Mouse (Mus musculus): ENCODE data around the gene Tnpo3.
A peak's percentile ranks its signal among the peaks of the same experiment; 100 is the strongest.

Gene Tnpo3

DNA sequence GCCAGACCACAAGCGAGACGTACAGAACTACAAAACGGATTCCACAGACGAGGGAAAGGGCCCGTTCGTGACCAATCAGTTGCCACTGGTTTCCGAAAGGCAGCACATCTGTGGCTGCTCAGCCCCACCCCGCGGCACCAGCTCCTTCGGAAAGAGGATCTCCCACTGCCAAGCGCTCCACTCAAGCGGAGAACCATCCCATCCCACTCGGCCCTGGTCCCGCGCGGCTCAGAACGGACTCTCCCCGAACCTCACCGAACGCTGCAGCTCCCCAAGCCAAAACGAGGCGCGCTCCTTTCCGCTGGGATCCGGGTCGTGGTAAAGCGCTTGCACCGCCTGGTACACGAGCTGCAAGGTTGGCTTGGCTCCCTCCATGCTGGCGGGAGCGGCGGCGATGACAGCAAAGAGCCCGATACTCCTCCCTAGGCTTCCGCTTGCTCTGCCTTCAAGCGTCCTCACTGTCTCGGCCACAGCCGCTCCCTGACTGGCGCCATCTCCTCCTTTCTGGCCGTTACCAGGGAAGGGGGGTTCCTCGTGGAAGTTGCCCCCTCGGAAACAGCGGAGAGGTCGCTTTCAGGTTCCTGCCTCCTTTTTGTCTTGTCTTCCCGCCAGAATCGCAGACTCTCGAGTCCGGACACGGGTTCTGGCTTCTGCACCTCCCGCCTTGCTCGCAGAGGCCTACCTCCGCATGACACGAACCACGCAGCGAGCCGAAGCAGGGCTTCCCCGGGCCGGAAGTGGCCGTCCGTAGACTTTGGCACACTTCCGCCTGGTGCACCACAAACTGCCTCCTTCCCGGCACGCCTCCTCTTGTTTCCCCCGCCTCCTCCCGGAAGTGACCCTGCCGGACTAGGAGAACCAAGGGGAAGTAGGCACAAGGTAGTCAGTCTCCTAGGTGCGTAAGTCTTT lies at the start of gene Tnpo3:
Gene Tnpo3 (minus strand): TSS at position 777 of the 909 bp plus-strand sequence.
- DNase-seq (ENCODE audit: low read depth, low spot score) = peak; percentile 92

DNA sequence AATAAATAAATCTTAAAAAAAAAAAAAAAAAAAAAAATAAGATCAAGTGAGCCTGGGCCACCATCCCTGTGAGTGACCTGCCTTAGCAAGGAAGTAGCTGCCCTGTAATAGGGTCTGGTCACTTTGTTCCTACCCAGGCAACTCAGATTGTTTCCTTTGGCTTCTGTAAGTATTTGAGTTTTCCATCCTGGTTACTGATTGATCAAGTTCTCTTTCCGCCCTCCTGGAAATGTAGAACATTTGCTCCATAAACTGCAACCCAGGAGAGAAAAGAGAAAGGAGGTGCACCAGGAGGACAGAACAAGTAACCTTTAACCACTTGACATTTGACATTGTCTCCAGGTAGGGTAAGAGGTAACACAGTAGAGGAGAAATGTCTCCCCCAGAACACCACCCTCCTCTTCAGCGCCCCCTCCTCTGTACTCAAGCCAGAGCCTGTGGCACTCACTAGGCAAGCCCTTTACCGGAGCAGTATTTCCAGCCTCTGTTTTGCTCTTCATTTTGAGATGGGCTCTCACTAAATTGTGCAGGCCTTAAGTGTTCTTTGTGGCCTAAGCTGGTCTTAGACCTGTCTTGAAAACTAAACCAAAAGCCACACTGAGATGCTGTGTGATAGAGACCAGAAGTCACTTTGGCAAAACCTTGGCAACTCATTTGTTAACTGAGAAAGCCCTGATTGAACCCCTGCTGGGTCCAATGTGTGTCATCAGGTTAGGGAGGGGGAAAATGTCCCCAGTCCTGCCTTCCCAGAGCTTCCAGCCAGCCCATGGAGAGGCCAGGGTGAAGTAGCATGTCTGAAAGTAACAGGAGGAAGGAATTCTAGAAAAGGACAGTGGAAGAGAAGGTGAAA lies 49.2 kb upstream of the Tnpo3 start:
- no peak for DNase-seq (ENCODE audit: low read depth, low spot score)

DNA sequence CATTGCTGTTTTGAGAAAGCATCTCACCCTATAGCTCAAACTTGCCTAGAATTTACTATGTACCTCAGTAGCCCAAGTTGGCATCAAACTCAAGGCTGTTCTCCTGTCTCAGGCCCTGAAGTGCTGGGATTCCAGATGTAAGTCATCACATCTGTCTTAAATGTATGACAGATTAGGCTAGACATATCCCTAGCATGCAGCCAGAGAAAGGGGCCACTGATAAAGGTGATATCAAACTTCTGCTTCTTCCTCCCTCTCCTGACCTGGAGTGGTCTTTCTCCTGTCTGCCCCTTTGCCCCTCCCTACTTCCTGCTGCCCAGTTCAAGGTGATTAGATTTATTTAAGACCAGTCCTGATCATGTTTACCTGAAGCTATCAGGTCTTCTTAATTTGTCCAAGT lies 43.6 kb upstream of the Tnpo3 start:
- DNase-seq (ENCODE audit: low read depth, low spot score) = no peak

DNA sequence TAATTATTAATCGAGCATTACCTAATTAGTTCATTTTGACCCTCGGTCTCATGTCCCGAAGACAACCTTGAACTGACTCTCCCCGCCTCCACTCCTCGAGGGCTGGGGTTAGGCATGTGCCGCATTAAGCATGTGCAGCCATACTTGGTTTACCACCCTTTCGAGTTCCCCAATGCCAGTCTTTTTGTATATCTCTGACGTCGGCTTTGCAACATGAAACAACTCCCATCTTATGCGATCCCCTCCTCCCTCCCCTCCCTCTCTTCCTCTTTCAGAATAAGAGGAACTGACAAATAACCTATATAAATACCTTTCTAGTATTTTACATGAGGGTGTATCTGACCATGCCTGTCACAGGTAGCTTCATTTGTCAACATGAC lies 40.5 kb upstream of the Tnpo3 start:
- no peak for DNase-seq (ENCODE audit: low read depth, low spot score)

DNA sequence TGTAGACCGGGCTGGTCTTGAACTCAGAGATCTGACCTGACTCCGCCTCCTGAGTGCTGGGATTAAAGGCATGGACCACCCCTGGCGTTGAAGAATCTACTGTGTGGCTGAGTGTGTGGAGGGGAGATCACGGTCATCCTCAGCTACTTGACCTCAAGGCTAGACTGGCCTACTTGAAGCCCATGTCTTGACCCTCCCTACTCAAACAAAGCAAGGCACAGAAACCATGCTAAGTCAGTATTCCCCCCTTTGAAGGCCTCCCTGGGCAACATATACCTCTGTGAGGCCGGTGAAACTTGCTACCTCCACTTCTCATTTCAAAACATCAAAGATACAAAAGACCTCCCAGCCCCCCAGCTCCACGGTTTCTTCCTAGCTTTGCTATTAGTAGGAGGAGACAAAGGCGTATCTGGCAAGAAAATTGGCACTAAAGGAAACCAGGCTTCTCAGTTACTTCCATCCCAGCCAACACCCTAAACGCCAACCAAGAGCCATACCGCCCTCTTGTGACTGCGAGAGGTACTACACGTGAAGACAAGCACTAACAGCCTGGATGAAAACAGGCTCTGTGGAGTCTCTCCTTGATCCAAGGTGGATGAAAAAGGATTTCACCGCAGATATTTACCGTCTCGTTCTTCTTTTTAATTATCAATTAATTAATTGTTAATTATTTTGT lies 39.9 kb upstream of the Tnpo3 start:
- peak; percentile 90 for DNase-seq (ENCODE audit: low read depth, low spot score)

DNA sequence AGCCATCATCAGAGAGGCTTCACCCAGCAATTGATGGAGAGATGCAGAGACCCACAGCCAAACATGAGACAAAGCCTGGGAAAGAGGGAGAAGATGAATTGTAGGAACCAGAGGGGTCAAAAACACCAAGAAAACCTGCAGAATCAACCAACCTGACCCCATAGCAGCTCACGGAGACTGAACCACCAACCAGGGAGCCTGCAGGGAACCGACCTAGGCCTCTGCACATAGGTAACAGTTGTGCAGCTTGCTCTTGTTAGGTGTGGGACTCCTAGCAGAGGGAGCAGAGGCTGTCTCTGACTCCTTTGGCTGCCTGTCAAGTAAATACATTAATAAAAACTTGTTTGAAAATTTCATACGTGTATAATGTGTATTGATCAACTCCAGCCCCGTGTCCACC lies 32.1 kb upstream of the Tnpo3 start:
- DNase-seq (ENCODE audit: low read depth, low spot score) = no peak

DNA sequence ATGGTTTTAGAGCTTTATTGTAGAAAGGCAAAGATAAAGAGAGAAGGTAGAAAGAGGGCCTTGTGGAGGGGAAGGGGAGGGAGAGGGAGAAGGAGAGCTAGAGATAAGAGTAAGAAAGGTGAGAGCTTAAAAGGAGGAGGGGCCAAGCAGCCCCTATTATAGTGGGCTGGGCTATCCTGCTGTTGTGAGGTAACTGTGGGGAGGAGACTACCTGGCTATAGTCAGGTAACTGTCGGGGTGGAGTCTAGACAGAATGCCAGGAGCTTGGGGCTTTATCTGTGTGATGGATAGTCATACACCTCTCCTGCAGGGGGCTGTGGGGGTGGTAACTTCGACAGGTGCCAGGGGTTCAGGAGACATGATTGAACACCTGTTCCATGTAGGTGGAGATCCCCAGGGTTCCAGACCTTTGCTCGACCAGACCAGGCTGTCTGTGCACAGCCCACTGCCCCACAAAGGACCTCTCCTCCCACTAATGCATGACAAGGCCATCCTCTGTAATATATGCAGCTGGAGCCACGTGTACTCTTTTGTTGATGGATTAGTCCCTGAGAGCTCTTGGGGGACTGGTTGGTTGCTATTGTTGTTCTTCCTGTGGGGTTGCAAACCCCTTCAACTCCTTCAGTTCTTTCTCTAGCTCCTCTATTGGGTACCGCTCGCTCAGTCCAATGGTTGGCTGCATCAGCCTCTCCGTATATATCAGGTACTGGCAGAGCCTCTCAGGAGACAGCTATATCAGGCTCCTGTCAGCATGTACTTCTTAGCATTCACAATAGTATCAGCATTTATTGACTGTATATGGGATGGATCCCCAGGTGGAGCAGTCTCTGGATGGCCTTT lies 30.1 kb upstream of the Tnpo3 start:
- DNase-seq (ENCODE audit: low read depth, low spot score) = no peak

DNA sequence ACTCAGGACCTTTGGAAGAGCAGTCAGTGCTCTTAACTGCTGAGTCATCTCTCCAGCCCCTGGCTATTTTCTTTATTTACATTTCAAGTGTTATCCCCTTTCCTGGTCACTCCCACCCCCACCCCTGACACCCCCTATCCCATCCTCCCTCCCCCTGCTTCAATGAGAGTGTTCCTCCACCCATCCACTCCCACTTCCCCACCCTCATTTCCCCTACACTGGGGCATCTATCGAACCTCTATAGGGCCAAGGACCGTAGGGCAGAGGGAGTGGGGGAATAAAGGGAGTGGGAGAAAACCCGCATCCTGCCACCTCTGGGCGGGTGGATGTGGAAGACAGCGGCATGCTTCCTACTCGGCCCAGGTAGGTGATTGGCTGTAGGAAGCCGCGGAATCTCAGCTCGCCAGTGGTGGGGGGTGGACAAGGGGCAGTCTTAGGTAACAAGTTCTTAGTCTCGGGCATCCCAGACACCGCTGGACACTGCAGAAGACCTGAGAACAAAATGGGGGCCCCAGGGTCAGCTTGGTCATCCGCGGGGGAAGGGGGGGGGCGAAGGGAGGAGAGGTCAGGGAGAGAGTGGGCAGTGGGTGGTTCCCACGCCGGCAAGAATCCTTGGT lies 29.3 kb upstream of the Tnpo3 start:
- DNase-seq (ENCODE audit: low read depth, low spot score) = no peak

DNA sequence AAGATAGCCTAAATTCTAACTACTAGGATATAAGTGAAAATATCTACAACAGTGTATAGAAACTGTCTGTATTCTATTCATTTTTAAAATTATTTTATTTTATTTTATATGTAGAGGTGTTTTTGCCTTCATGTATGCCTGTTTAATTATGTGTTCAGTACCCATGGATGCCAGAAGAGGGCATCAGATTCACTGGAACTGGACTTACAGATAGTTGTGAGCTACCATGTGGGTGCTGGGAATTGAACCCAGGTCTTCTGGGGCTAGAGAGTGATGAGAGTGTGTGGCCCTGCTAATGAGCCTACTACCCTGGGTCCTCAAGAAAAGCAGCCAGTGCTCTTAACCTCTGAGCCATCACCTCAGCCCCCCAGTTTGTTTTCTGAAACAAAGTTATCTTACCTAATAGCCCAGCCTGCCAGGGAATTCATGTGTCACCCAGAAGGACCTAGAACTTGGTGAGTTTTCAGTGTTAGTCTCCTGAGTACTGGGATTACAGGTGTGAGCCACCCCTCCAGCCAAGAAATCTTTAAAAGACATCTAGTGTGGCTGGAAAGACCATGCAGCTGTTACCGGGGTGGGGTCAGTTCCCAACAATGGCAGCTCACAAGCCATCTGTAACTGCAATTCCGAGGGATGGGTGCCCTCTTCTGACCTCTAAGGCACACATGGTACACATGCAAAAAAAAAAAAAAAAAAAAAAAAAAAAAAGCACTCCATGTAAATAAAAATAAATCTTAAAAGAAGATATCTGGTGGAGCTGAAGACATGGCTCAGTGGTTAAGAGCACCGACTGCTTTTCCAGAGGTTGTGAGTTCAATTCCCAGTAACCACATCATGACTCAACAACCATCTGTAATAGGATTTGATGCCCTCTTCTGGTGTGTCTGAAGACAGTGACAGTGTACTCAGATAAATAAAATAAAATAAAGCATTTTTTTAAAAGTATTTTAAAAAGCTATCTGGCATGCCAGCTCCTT lies 28.0 kb upstream of the Tnpo3 start:
- DNase-seq (ENCODE audit: low read depth, low spot score) = no peak

DNA sequence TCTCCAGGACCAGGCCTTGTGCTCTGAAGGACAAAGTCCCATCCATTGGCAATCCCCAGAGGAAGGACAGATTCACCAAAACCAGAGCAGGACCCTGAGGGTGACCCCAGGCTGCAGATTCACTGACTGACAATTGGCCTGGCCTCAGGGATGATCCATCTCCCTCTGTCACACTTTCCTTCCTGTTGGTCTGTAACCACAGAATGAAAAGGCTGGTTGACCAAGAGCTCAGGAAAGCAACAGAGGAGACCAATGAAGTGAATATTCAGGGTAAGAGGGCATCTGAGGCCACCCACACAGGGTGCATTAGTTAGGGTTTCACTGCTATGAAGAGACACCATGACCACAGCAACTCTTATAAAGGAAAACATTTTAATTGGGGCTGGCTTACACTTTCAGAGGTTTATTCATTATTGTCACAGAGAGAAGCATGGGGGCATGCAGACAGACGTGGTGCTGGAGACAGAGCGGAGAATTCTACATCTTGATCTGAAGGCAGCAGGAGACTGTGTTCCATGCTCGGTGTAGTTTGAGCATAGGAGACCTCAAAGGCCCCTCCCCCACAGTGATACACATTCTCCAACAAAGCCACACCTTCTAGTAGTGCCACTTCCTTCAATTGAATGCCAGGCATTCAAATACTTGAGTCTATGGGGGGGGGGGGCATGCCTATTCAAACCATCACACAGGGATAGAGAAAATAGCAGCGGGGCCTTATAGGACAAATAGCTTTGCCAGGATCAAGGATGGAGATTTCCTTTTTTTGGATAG lies 26.8 kb upstream of the Tnpo3 start:
- no peak for DNase-seq (ENCODE audit: low read depth, low spot score)

DNA sequence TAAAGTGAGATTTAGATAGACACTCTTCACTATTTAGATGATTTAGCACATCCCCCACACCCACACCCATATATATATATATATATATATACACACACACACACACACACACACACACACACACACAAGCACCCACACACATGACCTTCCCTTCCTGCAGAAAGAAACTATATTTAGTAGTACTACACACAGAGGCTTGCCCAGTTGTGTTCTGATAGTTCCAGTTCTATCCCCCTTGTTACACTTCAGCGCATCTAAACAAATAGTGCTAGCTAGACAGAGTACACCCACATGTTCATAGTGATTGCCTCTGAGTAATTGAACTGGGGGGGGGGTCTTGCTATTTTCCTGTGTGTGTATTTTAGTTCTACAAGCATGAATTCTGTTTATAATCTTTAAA lies 24.9 kb upstream of the Tnpo3 start:
- DNase-seq (ENCODE audit: low read depth, low spot score) = no peak

DNA sequence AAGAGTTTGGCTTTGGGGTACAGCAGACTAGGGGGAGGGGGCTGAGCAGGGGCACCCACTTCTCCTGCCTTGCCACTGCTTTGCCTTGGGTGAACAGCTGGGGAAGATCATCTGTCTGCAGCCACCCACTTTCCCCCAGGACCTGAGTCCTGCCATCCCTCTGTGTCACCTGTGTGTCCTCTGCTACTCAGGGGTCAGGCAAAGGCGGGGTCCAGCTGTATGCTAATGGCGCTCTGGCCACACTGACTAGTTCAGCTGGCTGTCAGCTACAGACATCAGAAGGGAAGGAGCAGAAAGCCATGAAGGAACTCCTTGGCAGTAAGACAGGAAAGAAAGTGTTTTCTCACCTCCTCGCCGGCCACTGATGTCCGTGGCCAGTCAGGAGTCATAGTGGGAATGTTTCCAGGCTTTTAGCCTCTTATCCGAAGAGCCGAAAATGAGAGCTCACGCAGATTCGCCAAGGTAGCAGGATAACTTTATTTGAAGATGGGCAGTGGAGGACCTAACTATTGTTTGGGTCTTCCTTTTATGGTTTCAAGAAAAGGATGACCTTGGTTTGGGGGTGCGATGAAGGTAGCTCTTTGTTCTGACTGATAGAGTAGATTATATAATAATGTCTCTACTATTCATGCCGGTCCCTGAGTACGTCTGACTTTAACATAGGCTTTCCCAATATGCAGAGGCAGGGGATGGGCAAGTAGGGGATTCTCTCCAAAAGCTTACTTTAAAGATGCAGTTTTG lies 23.0 kb upstream of the Tnpo3 start:
- no peak for DNase-seq (ENCODE audit: low read depth, low spot score)

DNA sequence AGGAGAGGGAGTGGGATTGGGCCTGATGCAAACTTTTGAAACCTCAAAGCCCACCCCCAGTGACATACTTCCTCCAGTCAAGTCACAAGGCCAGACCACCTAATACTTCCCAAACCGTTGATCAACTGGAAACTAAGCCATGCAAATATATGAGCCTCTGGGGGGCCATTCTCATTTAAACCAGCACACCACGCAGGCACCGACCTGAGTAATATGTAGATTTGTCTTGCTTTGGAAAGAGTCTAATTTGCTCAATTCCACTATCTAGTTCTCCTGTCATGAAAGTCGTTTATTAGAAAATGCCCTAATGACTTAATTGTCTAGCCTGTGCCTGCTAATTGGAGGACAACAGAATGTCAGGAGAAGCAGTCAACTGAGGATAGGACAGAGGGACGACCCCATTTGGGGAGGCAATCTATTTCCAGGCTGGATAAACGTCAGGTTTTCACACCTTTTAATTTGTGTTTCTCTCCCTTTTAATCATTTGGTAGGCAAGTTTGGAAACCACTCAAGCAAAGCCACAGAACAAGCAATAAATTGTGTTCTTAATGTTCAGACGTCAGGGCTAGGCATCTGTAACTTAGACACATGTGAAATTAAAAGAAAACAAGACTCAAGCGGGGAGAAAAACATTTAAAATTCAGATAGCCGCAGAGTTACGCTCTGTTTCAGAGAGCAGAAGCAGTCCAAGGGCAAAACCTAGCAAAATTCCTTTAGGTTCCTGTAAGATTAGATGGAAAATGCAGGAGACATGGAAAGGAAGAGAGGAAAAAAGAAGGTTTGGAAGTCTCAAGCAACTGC lies 22.3 kb upstream of the Tnpo3 start:
- DNase-seq (ENCODE audit: low read depth, low spot score) = no peak

DNA sequence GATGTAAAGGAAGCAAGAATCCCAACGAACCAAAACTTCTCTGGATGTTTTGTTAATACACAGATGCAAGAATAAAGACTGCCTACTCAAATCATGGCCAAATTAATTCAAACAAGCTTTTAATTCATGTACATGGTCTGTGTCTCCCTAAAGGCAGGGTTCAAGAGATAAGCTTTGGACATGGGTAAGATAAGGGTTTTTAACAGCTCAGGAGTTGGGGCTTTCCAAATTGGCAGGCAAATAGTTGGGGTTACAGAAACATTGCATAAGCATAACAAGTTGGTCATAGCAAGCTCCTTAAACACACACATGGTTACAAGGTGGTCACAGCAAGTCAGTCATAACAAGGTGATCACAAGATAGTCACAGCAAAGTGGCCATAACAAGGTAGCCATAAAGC lies 20.5 kb upstream of the Tnpo3 start:
- no peak for DNase-seq (ENCODE audit: low read depth, low spot score)

DNA sequence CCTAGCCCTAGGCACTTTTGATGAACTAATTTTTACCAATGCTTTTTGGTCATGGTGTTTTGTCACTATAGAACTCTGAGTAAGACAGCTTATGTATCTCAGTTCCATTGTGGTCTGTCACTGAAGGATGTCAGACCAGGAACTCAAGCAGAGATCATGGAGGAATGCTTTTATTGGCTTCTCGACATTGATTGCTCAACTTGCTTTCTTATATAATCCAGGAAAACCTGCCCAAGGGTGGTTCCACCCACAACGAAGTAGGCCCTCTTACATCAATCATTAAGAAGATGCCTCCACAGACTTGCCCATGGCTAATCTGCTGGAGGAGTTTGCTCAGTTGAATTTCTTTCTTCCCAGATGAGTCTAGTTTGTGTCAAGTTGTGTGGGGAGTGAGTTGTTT lies 18.1 kb upstream of the Tnpo3 start:
- DNase-seq (ENCODE audit: low read depth, low spot score) = no peak

DNA sequence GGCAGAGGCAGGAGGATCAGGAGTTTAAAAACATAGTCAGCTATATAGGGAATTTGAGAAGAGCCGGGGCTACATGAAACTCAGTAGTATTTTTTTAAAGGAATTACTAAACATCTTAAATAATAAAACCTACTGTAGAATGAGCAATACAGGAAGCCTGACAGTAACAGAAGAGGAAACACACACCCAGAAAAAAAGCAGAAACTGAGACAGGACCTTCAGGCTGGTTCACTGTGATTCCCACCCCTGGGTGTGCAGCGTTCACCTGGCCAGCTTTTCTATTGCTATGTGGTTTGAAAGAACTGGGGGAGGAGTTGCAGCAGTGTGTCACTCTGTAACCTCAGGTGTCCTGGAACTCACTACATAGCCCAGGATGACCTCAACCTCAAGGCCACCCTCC lies 14.2 kb upstream of the Tnpo3 start:
- DNase-seq (ENCODE audit: low read depth, low spot score) = no peak

DNA sequence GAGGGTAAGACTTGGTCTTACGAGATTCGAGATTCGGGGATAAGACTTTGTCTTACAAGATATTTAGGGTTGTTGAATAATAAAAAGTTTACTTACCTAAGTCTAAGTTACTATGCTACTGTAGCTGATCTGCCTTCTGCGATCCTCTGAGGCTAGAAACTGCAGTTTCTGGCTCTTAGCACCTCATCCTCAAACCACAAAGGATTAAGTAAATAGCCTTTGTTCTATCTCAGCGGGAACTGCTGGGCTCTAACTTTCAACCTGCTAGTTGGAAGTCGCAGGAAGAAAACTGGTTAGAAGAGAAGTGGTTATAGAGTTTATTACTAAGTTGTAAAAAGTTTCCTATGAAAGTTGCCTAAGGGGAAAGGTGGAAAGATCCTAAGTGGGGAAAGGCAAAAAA lies 12.6 kb upstream of the Tnpo3 start:
- no peak for DNase-seq (ENCODE audit: low read depth, low spot score)

Data from mesoderm, embryonic 11.5 days (tissue).